Mouse (Mus musculus) megakaryocyte progenitor cell, adult 5-6 weeks (primary cell): ENCODE results near the gene Ccdc173. TPM values are rescaled to one million over a fixed set of nuclear protein-coding genes. Genes with fewer than 3 reads are reported as not detected.
A peak's percentile ranks its signal among the peaks of the same experiment; 100 is the strongest.

Source experiments
- ATAC-seq: replicated peaks from 2 replicates; pipeline ENCODE4 v1.8.0; 2016; ENCODE audit warnings: mild to moderate bottlenecking, moderate TSS enrichment, inconsistent platforms; ENCODE audit not compliant: poor library complexity
- total RNA-seq, 2 experiments: library from RNA; stranded (forward) in 1 of 2; stranded (reverse) in 1 of 2; fragments of 157-497, 149-512 nt in 1 of 2; fragments of 200-1000 nt in 1 of 2; gene quantifications; 2 replicates each; pipeline versions ENCODE4 v1.2.3 to v1.2.4; 2015 to 2017

Ccdc173 gene
- total RNA-seq, 2 experiments from 2014 or later: 0.54 to 2.5 TPM

DNA sequence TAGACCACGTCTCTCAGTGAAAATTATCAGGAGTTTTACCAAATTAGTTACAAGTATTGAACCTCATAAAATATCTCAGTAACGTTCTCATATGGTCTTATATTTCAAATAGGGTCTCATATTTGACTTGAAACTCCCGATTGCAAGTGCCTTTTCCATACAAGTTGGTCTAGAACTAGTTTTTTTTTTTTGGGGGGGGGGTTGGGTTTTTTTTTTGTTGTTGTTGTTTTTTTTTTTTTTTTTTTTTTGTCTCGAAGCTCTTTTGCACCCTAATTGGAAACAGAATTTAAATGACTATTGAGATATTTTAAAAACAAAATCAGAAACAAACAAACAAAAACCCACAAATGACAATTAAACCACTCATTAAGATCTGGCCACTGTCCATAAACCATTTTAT, 1.3 kb upstream of the Ccdc173 start:
- ATAC-seq: no peak

DNA sequence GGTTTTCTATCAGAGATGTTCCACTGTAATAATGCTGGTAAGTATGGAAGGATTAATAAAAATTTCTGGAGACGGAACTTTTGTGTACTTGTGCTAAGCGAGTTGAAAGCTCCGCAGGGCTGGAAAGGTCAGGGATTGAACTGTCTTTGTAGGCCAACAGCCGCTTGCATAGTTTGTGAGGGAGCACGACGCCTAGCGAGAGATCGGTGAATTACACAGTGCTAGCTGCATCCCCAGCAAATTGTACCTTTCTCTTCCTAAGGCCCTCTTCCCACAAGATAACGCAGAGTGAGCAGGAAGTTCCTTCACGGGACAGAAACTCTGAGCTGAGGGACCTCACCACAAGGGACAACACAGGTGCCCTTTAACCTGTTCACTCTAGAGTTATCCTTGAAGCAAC, 910 bp upstream of the Ccdc173 start:
- ATAC-seq: peak; percentile 90

DNA sequence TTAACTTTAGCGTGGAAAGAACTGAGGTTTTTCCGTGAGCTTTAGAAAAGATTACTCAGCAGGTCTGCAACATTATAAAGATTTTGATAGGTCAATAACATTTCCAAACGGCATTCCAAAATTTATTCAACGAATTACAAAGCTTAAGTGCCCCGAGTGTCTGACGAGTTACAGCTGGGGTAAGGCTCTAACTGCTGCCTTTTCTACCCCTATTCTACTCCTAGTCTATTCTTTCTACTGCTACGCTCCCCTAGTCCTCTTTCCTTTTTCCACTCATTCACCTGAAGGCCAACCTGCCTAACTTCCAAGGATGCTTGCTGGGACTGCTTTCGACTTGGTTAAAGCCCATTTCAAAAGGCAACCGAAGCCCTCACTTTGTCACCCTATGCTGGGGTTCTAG, 401 bp downstream of the Ccdc173 start:
- ATAC-seq: no peak

DNA sequence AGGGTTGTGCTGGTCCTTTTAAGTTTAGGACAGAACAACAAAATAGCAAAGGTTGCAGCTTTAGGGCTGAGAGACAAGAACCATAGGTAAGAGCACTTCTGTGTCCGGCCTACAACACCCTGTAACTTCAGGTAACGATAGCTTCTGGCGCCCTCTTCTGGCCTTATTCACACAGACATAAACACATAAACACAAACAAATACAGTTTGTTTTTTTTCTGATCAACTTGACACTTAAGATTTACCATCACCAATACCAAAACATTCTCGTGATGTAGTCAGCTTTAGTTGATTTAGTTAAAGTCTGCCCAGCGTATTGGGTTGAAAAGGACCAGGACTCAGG, 10.6 kb downstream of the Ccdc173 start:
- ATAC-seq: peak; percentile 86

DNA sequence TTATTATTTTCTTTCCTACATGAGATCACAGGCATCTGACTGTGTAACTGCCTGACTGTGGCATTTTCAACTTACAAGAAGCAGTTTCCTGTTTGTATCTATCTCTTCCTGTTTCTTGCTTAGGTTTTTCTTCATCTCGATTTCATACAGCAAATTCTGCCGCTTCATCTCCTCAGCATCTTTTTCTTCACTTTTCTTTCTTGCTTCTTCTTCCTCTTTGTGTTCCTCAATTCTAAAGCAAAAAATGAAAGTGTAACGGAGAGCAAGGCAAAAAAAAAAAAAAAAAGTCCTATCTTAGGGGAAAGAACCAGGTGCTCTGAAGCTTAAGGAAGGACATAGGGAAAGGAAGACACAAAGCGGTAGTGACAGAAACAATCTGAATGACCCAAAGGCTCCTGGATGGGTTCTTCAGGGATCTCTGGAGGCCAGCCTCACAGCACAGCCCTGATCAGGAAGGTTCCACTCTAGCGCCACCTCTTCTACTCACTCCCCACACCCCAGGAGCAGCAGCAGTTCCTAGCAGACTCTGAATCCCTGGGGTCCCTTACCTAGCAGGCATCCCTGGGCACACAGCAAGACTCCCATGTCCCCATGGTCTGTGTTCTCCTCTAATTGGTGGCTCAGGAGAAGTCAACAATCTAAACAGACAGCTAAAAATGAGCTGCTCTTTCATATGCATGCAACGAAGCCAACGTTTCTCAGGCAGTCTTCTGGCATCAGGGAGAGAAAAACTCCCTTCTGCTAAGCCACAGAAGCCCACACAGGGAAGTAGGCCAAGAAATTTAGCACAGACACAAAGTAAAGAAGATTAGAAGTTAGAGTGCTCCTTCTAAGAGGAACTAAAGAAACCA, 11.2 kb downstream of the Ccdc173 start:
- ATAC-seq: peak; percentile 76

DNA sequence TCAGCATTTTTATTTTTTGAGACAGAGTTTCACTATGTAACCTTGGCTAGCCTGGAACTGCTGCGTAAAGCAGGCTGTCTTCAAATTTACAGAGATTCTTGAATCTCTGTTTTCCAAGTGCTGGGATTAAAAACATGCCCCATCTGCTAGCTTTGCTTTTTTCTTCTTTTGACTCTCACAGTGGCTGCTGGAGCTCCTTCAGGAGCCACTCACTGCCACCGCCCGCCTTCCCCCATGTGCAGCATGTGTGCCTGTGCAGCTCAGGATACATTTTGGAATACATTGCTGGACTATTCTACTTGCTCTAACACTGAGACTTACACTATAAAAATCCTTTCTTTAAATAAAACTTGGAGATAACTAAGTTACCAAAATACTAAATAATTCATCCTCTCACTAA, 16.0 kb downstream of the Ccdc173 start:
- no peak for ATAC-seq

DNA sequence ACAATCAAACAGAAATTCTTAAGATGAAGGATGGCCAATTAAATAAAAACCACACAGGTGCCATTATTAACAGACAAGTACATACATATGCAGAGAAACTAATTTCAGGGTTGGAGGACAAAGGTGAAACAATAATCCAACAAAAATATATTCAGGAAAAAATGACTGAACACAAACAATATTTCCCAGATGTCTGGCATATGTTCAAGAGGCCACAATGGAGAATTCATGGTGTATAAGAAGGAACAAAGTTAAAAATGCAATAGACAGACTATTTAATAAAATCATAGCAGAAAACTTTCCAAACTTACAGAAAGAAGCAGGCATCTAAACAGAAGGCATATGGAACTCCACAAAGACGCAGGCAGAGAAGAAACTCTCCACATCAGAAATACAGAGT, 24.7 kb downstream of the Ccdc173 start:
- no peak for ATAC-seq

DNA sequence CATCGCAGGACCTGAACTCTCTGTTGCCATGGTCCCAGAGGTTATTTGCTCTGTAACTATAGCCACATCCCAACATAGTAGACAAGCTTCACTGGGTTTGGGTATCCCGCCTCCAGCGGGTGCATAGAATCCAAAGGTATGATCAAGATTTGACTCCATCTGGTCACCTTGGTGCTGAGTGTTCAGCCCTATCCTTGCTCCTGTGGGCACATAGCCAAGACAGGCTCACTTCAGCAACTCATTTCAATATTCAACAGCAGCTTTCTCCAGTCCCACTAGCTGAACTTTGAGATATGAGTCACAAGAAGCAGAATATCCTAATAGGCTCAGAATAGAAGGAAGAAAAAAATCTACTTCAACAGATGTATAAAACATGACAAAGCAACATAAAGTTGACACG, 26.0 kb downstream of the Ccdc173 start:
- ATAC-seq: no peak

DNA sequence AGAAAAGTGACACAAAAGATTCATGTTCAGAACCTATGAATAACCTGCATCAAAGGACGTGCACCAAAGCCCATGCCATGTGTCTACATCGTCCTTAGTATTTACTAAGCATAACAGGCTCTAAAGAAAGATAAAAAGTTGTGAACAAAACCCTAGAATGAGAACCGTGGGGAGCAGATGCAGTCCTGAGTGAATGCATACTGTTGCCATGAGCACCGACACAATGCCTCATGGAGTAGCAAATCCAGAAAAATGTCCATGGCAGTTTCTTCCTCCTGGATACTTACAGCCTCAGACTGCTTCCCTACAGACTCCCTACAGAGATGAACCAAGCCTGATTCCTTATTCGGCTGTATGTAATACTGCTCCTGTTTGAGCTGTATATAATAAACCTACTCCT, 28.4 kb downstream of the Ccdc173 start:
- no peak for ATAC-seq

DNA sequence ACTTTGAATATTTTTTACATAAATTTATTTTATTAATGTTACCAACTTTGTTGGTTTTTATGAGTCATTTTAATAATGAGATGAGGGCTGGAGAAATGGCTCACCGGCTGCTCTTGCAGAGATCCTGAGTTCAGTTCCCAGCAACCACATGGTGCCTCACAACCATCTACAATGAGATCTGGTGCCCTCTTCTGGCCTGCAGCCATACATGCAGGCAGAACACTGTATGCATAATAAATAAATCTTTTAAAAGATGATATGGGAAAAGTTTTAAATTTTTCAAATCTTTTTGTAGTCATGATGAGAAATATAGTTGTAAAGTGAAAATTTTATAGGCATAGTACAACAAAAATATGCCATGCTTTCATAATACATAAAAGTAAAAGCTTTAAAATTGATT, 44.3 kb downstream of the Ccdc173 start:
- ATAC-seq: no peak

DNA sequence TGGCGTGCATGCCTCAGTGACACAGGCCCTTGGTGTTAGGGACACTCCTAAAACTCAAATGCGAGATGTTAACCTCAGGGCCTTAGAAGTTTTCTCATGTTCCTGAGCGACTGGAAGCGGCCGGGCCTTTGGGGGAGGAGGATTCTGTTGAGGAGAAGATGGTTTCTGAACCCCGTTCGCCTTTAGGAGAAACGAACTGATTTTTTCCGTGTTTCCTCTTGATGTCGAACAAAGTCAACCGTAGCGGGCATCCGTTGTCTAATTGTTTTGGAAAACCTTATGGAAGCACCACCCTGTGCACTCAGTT, 65.9 kb downstream of the Ccdc173 start:
- ATAC-seq: no peak; the same call in 1 of the 2 replicates

DNA sequence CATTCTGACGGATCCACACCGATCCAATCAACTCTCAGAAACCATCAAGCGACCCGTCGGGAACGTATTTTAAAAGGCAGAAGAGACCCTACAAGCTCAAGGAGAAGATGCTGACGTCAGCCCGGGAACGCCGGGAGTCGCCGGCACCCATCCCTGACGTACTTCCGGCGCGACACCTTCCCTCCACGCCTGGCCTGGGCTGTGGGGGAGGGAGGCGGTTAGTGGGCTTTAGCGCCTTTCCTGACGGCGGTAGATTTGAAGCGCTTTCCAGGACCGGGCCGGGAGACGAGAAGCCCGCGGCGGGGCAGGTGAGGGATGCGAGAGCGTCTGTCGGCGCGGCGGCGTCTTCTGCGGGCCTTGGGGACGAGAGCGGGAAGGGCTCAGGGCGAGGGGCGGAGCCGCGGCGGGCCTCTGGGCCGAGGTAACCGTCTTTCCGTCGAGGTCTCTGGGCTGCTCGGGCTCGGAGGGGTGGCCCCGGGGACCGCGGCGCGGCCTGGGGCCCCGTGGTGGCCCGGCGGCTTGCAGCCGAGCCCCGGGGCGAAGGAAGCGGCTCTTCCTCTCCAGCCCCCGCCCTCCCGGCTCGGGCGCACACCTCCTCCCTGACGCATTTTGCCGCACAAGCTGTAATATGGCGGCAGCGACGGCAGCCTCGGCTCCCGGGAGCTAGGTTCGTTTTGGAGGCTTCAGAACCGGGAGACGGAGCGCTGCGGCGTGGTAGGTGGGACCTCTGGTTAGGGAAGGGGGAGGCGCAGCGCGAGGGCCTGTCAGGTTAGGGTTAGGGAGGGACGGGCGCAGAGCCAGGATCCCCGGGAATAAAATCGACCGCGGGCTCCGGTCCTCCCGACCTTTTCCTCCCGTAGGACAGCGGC, 66.5 kb downstream of the Ccdc173 start:
- peak; percentile 91 for ATAC-seq

DNA sequence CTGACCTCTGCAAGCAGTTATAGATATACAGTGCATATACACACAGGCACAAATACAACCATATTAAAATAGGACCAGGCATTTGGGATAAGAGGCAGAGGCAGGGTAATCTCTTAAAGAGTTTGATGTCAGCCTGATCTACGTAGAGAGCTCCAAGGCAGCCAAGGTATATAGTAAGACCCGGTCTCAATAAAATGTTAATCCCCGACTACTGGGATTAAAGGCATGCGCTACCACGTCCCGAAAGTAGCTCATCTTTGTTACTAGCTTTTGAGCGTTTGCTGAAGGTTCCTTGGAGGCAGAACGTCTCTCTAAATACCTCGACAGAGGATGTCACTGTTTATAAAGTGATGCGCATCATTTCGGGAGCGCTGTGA, 67.1 kb downstream of the Ccdc173 start, which contains the start of gene Ppig:
Gene Ppig, plus strand, starts transcription at position 273 of the 377 bp plus-strand sequence.
- no peak; the same call in 1 of the 2 replicates for ATAC-seq

DNA sequence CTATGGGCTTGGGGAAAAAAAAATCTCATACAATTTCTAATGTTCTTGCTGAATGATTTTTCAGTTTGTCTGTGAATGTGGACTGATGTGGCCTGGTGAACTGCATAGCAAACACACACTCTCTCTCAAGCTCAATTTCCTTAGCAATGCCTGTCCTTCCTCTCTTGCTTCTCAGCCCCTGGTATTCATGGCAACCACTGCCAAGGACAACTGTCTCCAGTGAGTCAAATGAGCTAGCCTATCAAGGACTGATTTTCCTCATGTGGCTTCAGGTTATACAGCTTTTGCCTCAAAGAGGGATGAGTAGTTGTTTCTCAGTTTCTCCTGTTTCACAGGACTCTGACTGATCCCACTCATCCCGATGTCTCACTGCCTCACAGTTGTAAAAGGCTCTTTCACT, 70.3 kb downstream of the Ccdc173 start:
- ATAC-seq: no peak

DNA sequence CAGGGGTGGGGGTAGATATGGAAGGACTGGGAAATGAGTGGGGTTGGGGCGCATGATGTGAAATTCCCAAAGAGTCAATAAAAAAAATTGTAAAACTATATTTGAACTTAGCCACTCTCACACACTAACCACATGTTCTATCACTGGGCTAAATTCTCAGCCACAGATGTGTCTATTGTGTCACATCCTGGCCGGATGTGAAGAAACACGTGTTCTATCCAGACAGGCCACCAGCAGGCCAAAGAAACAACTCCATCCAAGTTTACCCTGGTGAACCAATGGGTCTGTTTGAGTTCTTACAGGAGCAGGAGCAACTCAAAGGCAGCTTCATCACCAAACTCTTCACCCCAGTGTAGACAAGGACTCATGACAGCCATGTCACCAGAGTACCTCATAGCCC, 72.9 kb downstream of the Ccdc173 start:
- ATAC-seq: peak; percentile 59

DNA sequence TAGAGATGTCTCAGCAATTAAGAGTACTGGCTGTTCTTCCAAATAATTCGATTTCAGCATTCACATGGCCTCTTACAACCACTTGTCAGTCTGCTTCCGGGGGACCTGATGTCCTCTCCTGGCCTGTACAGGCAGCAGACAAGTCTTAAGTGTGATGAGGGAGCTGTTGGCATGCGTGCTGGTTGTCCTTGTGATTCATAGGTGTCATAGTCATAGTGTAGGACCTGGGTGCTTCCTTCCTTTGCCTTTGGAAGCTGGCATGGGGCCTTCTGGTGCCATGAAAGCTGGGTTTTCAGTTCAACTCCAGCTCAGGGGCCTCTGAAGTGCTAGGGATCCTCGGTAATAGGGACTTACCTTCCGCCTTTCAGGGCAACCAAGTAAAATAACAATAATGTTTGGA, 75.2 kb downstream of the Ccdc173 start:
- no peak for ATAC-seq

DNA sequence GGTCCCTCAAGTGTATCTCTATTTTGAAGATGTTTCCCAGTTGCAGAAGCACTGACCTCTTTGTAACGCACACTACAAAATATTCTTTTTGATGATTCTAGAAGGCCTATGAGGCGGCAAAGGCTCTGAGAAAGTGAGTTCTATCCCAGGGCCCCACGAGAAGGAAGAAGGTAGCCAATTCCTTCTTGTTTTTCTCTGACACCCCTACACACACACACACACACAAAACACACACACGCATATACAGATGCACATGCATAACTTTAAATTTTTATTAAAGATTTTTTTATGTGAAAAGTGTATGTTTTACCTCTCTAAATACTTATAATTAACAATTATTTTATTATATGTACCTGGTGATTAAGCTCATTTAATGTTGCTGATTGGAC, 75.8 kb downstream of the Ccdc173 start:
- no peak for ATAC-seq

DNA sequence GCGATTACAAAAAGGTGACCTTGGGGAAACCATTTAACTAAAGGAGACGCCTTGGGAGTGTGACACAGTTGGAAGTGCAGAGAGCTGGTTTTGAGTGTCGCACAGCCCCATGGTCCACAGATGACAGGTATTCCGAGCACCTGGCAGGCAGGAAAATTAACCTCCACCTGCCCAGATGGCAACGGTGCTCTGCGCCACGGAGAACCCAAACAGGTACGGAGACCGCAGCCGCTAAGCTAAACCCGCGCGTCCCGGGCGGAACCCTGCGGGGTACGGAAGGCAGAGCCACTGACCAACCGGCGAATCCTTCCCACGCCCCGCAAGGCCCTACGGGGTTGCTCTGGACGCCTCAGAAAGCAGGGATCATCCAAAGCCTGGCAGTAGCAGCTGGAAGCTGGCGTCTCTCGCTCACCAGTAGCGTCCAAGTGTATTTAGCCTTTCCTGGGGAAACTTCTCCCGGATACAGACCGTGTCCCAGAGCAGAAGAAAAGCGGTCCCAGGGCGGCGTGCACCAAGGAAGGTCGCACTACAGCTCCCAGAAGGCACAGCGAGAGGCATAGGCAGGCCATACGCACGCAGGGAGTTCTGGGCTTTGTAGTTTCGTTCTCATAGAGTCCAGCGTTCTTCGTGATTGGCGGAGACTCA, 76.3 kb downstream of the Ccdc173 start, which contains the start of gene Fastkd1:
Gene Fastkd1, minus strand, starts transcription at position 536 of the 645 bp plus-strand sequence.
- ATAC-seq: peak; percentile 99

DNA sequence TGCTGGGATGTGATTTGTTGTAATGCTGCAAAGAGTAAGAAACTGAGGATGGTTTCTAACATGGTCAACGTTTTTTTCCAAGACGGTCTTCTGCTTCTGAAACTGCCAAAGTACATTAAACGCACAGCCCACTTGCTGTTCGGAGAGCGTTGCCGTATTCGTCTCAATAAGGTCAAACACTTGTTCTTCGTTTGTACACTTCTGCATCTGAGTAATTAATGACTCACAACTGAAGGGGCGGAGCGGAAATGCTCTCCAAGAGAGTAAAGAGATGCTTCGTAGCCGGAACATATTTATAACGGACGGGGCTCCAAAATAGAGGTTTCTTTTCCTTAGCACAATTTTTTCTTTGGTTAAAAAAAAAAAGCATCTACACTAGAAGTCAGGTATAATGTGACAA, 77.2 kb downstream of the Ccdc173 start:
- no peak for ATAC-seq
